Mouse (Mus musculus): ENCODE data around the gene Mta1. TPM values are rescaled to one million over a fixed set of nuclear protein-coding genes. Genes with fewer than 3 reads are reported as not detected.
A peak's percentile ranks its signal among the peaks of the same experiment; 100 is the strongest.

Gene Mta1
- total RNA-seq, 2 experiments from 2014 or later: 72.9 to 76.5 TPM

DNA sequence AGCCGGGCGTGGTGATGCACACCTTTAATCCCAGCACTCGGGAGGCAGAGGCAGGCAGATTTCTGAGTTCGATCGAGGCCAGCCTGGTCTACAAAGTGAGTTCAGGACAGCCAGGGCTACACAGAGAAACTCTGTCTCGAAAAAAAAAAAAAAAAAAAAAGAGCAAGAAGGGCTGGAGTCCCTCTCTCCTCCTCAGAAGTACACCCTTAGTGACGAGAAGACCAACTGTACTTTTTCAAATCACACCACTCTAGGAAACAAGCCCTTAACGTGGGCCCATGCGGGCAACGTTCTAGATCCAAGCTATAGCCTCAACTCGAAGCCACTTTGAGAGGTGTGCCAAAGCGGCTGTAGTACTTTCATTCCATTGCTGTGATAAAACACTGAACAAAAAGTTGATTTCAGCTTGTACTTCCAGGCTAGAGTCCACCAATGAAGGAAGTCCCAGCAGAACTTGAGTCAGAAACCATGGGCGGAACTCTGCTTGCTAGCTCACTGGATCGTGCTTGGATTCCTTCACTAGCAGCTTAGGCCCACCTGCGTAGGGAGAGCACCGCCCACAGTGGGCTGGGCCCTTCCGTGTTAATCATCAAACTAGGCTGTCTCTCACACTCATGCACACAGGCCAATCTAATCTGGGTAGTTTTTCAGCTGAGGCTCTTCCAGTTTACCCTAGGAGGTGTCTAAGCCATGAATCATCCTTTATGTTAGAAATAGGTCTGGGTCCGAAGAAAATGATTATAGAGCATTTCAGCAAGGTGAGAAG is 79.1 kb downstream of the Mta1 start:
- no peak for DNase-seq (ENCODE audit: extremely low spot score in 1 of 2, low spot score in 2 of 2)
- Histone ChIP-seq H3K27ac (no peak overlapping the region), H3K4me3 (no peak overlapping the region)
- no peak for TF ChIP-seq CTCF (IDR thresholded peaks at IDR 0.05)
- intact Hi-C loops (cut with DNase I): no loop called here

DNA sequence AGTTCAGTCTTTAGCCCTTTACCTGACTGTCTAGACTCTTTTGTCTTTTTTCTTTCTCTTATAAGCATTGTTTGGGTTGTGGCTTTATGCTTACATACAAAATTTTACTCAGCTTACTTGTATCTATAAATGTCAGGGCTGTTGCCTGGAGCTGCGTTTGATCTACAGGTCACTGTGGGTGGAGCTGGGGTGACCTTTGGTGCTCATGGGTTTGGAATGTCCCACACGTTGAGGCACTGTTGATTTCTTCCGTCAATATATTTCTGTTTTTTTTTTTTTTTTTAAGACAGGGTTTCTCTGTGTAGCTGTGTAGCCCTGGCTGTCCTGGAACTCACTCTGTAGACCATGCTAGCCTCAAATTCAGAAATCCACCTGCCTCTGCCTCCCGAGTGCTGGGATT is 82.9 kb downstream of the Mta1 start:
- no peak overlapping the region for H3K4me3 ChIP-seq
- no peak for TF ChIP-seq CTCF (IDR thresholded peaks at IDR 0.05)
- intact Hi-C loops (cut with DNase I): no loop called here
- DNase-seq (ENCODE audit: extremely low spot score in 1 of 2, low spot score in 2 of 2): no peak
- no peak overlapping the region for H3K27ac ChIP-seq

DNA sequence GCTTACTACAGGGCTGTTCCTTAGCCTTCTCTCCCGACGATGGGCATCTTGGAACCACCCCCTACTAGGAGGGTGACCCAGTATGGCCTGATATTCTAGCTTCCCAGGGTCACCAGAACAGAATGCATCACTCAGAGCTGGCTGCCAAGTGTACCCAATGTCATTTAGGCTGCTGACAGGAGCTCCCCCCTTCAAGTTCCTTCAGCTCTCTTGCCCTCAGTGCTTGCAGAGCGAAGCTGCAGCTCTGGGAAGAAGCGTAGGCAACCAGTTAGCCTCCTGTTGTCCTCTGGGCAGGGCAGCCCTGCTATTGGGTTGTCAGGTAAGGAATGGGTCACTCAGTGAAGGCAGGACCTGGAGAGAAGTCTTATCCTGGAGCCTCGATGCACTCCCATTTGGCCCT is 86.9 kb downstream of the Mta1 start:
- intact Hi-C loops (cut with DNase I): loop anchor here (5.0 kb wide), 1 partner anchor 38 kb away; the partner anchor contains the start of gene Crip1
- no peak for DNase-seq (ENCODE audit: extremely low spot score in 1 of 2, low spot score in 2 of 2)
- H3K4me3 ChIP-seq: no peak overlapping the region
- H3K27ac ChIP-seq: no peak overlapping the region
- TF ChIP-seq CTCF (IDR thresholded peaks at IDR 0.05): no peak

DNA sequence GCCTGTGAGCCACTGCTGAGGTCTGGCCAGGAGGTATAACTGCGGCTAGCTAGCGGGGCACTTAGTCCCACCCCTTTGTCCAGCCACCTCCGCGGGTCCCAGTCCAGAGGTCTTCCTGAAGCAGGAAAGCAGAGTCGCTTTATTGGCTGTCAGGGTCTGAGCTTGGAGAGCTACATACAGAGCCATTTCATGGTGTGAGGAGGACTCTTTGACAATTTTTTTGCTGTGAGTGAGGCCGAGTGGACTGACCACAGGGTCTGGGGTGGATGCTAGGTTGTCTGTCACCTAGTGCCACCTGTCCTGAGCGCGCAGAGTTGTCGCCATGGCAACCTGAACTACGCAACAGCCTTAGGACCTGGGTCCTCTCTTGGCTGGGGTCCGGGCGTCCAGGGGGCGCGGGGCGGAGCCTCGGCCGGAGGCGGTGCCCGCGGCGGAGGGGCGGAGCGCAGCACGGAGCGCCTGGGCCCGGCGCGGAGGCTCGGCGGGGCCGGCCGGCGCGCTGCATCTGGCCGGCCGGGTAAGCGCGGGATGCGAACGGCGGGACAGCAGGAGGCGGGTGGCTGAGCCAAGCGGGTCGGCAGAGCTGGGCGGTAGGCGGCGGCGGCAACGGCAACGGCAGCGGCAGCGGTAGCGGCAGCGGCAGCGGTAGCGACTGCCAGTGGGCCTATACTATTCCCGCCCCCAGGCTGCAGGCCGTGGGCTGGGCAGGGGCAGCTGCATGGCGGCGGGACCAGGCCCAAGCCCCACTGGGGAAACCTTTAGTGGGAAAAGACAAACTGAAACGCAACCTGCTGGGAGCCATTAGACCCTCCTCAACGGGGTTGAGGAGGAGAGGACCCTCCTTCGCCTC is 87.6 kb downstream of the Mta1 start, which contains the start of gene Tmem121:
Gene Tmem121 (plus strand): TSS at position 489 of the 850 bp plus-strand sequence.
- peak; percentile 46 to 49 for DNase-seq (ENCODE audit: extremely low spot score in 1 of 2, low spot score in 2 of 2)
- Histone ChIP-seq H3K4me3 (peak within 1 kb of the TSS; percentile 80), H3K27ac (peak within 1 kb of the TSS; percentile 84)
- intact Hi-C loops (cut with DNase I): loop anchor here (5.0 kb wide), 1 partner anchor 38 kb away; the partner anchor contains the start of gene Crip1
- TF ChIP-seq CTCF (IDR thresholded peaks at IDR 0.05): no peak

DNA sequence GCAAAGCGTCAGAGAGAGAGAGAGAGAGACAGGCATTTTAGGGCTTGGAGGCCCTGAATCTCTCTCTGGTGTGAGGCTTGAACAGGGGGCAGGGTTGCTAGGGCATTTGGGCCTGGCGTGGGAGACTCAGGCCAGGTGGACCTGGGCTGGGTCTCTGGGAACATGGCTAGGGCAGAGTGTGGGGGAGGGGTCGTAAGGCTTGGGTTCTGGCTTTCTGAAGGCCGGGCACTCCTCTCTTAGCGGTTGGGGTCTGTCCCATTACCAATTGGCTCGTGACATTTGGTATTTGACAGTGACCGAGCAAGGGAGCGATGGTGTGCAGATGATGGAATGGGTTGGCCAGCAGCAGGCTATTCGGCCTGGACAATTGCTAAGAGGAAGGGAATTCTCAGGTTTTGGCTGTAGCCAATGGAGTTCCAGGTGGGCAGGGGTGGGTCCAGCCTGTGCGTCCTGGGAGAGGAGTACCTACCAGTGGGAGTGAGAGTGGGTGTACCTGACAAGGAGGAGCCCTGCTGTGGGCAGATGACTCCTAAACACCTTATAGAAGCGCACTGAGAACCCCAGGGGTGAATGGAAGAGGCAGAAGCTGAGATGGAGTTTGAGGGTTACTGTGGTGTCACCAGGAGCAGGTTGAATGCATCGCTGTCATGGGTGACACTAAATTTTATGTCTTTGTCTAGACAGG is 88.4 kb downstream of the Mta1 start:
- TF ChIP-seq CTCF (IDR thresholded peaks at IDR 0.05): no peak
- H3K4me3 ChIP-seq: peak overlapping the region; percentile 80
- peak overlapping the region; percentile 84 for H3K27ac ChIP-seq
- no peak for DNase-seq (ENCODE audit: extremely low spot score in 1 of 2, low spot score in 2 of 2)
- intact Hi-C loops (cut with DNase I): loop anchor here (5.0 kb wide), 1 partner anchor 39 kb away; the partner anchor contains the start of gene Crip1

Small RNA genes lying within 50 kb of the gene (microRNA-seq; reads per million reads assigned to microRNA genes)
- gene Gm44471: 0 reads per million in 2 experiments

Other genes with a start within 250 kb of the Mta1 start
- gene Gpr132, start 230.1 kb upstream of the Mta1 start, total RNA-seq (2021): under 1 TPM in 1 of 2 experiments, not detected in 1; 0.18 TPM
- 10 to 100 TPM; 57.9 to 62.2 TPM for gene Jag2, start 168.5 kb upstream of the Mta1 start, total RNA-seq (2021)
- 10 to 100 TPM; 10.1 to 13.7 TPM for gene Nudt14, start 156.2 kb upstream of the Mta1 start, total RNA-seq (2021)
- gene Btbd6, start 121.8 kb upstream of the Mta1 start, total RNA-seq (2021): 10 to 100 TPM; 60.2 to 64.5 TPM
- gene Brf1, start 97.6 kb upstream of the Mta1 start, total RNA-seq (2021): 10 to 100 TPM; 45.6 to 46.6 TPM
- 10 to 100 TPM; 62.8 to 68.0 TPM for gene Pacs2, start 83.8 kb upstream of the Mta1 start, total RNA-seq (2021)
- under 1 TPM; 0.42 to 0.45 TPM for gene Tex22, start 23.8 kb upstream of the Mta1 start, total RNA-seq (2021)
- 100 to 1,000 TPM; 143 to 148 TPM for gene Crip2, start 42.0 kb downstream of the Mta1 start, total RNA-seq (2021)
- 10 to 100 TPM; 14.4 to 15.0 TPM for gene Crip1, start 48.0 kb downstream of the Mta1 start, total RNA-seq (2021)
- 1 to 10 TPM; 1.7 to 2.2 TPM for gene Tedc1, start 58.1 kb downstream of the Mta1 start, total RNA-seq (2021)
- 10 to 100 TPM; 27.8 to 28.6 TPM for gene Tmem121, start 87.7 kb downstream of the Mta1 start, total RNA-seq (2021)